Mouse (Mus musculus): ENCODE measurements around the gene Ssr3.
A peak's percentile ranks its signal among the peaks of the same experiment; 100 is the strongest.
"Not testable (repeated sequence)": the region's sequence is repeated elsewhere in the genome, so short reads cannot be mapped to it uniquely, and the experiment has no call there.

Ssr3 gene

DNA sequence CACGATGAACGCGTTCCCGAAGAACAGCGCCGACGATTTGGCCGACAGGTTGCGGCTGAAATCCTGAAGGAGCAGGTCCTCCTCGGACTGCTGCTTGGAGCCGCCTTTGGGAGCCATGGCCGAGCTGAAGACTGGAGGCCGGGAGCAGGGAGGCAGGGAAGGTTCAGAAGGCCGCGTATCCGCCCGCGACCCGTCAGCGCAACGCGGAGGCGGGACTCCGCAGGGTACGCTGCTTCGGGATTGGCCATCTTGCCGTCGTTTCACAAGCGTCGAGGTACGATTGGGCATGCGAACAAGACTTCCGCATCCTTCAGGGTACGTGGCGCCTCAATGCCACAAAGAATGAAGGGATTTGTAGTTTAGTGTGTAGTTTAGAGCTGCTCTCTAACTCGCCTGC, at the start of gene Ssr3:
Gene Ssr3, minus strand, starts transcription at position 203 of the 397 bp plus-strand sequence.
- peak; percentile 100 for DNase-seq

DNA sequence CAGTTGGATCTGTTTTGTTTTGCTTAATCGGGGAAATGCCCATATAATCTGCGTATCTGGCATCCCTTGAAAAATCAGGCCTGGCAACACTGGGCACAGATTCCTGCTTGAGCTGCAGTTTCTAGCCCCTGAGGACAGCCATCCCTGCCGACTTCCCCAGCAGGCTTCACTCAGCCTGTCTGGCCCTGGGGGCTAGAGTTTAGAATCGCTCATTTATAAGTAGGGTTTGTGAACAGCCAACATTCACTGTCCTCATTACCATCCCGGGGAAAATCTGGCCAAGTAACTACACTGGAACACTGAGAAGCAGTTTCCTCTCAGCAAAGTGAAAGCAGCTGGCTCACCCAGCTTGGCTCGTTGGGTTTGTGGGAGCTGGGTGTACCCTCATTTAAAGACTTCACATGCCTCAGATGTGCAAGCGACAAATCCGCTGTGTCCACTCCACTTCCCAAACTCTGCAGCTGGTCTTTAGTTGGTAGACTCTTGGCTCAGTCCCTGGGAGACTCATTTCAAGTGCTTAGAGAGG, 49.2 kb upstream of the Ssr3 start:
- DNase-seq: peak; percentile 96

DNA sequence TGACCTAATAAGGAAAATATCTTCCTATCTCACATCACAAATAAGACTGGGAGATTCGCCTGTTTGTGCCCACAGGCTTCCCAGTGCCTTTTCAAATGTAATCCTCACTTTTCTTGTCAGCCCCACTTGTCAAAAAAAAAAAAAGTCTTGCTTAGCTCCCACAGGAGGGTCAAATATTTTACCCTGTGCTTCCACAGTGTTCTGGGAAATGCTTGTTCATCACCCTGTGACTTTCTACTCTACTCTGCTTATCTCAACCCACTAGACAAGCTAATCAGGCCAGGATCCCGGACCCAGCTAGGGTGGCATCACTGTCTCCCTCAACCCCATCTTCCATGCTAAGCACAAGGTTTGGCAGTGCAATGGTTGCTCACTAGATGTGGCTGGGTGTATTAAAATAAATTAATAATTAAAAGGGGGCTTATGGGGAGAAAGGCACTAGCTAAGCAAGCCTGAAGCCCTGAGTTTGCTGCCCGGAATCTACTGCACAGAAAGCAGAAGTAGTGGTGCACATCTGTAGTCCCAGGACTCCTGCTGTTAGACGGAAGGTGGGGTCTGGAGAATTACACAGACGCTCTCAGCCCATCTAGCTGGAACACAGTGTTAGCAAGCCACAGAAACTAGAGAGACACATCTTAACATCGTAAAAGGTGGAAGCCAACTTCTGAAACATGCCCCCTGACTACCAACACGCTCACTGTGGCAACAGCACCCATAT, 46.2 kb upstream of the Ssr3 start:
- no peak for DNase-seq

DNA sequence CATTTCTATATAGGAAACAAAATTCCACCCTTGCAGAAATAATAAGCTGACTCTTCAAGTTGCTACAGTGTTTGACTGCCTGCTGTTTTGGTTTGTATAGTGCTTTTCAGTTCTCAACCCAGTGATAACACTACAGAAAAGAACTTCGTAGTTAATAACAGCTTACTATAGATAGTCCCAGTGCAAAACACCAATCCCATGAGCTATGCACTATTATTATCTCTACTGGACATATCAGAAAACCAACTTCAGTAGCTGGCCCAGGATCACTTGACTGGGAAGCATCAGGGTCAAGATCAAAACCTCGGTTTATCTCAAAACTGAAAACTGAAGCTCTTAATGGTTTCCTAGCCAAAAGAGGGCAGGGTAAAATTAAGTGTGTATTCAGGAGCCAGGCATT, 43.4 kb upstream of the Ssr3 start:
- DNase-seq: no peak

DNA sequence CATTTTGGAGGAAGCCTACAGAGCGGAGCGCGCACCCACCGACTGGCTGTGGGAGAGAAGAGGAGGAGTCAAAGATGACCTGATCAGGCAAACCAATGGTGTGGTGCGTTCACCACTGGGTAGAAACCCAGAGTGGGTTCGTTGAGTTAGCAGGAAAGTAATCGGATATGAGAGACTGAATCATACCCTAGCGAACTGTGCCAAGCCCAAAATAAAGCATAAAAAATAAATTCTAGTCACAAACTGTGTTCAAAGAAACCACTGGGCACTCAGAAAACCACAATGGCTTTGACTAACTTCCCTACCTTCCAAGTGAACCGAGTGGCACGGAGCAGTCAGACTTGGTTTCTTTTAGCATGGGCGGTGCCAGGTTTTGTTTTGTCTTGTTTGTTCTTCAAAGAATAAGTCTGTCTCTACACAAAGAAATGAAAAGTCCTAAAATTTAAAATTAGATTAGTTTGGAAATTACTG, 42.7 kb upstream of the Ssr3 start:
- peak; percentile 79 for DNase-seq

DNA sequence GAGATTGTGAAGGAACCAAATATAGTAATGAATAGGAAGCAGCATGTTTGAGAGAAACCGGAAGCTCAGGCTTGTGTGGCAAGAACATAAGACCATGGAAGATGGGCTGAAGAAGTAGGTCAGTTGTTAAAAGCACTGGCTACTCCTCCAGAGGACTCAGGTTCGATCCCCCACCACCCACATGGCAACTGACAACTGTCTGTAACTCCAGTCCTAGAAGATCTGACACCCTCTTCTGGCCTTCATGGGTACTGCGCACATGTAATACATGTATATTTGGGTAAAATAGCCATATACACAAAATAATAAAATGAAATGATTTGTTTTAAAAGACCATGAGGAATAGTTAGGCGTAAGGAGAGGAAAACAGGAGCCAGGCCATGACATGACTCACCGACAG, 39.8 kb upstream of the Ssr3 start:
- DNase-seq: no peak

DNA sequence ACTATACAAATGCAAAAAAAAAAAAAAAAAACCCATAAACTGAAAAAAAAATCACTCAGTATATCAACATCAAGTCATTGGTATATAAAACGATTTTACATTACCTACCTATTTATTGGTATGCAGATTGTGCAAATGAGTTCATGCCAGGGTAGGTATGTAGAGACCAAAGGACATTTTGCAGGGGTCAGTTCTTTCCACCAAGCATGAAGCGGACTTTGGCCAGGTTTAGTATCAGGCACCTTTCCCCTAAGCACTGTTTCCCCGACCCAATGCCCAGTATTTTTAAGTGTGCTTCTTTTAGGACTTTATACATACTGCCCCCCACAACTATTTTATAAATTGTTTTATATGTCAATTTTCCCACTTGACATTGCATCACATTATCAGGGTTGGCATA, 27.3 kb upstream of the Ssr3 start:
- DNase-seq: peak; percentile 9

DNA sequence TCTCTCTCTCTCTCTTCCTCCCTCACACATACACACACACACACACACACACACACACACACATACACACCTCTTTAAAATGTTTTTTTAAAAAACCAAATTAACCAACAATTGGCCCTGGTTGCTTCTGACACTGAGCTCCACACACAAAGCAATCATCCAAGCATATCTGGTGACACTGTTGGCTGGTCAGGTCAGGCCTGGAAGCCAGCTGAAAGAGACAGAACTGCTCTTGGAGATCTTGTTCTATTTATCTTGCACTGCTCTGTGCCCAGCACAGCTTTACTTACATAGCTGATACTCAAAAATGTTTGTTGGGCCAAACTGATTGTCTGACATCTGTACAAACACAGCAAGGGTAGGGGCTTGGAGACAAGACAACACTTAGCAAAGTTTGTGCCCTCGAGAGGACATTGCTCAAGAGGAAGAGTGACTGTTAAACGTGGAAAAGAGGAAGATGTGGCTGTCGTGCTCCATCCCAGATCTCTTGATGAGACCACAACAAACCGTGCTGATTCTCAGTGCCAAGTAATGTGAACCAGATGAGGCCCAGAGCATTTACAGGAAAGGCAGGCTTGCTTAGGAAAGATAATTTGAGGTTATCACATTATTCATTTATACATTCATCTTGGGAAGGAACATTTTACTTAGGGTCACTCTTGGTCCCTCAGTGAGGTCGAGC, 25.6 kb upstream of the Ssr3 start:
- peak; percentile 82 for DNase-seq

DNA sequence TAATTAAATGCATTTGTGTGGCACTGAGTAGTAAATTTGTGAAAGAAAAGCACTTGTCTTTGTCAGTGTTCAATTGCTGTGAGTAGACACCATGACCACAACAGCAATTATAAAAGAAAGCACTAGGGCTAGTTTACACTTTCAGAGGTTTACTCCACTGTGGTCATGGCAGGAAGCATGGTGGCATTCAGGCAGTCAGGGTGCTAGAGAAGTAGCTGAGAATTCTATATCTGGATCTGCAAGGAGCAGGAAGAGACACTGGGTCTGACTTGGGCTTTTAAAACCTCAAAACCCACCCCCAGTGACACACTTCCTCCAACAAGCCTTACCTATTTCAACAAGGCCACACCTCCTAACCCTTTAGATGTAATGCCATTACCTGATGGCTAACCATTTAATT, 24.1 kb upstream of the Ssr3 start:
- no peak for DNase-seq

DNA sequence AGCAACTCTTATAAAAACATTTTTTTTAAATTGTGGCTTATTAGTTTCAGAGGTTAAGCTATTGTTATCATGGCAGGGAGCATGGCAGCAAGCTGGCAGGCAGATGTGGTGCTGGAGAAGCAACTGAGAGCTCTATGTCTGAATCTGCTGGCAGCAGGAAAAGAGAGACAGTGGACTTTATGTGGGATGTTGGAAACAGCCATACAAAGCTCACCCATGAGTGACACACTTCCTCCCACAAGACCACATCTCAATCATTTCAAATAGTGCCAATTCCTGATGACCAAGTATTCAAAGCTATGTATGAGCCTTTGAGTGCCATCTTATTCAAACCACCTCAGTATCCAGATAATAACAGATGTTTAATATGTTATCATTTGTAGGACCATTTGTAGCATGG, 15.5 kb upstream of the Ssr3 start:
- DNase-seq: peak; percentile 51

DNA sequence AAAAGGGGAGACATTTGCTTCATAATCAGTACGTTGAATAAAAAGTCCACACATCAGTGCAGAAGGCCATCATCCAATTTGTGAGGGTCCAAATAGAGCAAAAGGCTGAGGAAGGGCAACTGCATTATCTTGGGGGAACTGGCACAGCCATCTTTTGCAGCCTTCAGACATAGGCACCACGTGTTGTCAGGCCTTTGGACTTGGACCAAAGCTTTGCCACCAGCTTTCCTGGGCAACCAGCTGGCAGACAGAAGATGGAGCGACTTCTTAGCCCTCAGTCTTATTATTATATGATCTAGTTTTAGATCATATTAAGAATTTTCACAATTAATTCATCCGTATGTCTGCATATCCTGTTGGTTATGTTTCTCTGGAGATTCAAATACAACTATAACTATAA, 13.4 kb upstream of the Ssr3 start:
- peak; percentile 49 for DNase-seq

DNA sequence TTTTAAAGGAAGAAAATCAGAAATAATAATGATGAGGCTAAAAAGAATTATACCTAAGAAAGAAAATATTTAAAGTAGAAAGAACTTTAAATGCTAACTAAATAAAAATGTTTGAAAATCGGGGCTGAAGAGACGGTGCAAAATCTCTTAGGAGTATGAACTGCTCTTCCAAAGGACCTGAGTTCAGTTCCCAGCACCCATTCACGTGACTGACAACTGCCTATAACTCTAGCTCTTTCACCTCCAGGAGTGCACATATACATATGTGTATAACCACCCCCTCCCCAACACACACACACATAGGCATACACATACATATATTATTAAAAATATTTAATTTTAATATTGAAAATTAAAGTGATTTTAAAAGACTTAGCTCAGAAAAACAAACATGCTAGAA, 5.1 kb upstream of the Ssr3 start:
- no peak for DNase-seq

DNA sequence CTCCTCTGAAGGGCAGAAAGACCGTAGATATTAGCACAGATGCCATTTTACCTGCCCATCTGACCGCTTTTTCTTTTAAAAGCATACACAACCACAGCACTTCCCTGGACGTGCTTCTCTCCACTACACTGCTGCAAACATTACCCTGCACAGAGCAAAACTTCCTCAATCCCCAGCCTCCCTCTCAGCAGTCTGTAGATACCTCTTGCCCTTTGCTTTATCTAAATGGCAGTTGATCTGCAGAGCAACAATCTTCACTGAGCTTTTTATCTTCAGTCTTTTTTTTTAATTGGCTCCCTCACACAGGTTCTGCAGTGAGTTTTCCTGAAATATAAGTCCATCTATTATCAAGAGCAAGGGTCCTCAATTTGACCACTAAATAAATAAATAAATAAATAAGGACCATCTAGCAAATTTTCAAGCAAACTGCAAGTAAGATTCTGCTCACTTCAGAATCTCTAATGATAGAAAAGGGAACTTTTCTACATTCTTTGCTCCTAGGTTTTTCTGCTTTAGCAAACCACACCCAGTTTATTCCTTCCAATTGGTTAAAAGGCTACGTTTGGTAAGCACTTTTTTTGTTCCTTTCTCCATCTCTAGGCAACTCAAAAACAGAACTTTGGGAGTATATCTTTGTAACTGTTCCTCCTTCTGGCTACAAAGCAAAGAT, 4.5 kb upstream of the Ssr3 start:
- no peak for DNase-seq

DNA sequence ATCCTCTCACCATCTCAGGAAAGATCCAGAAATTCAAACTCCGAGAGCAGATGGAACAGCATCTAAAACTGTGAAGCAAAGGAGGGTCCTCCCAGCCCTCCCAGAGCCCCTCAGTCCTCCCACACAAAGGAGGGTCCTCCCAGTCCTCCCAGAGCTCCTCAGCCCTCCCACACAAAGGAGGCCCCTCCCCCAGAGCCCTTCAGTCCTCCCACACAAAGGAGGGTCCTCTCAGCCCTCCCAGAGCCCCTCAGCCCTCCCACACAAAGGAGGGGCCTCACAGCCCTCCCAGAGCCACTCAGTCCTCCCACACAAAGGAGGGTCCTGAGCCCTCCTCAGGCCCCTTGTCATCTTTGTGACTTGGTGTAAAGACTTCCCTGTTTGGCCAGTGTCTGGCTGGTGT, 2.7 kb upstream of the Ssr3 start:
- not testable (repeated sequence) for DNase-seq

DNA sequence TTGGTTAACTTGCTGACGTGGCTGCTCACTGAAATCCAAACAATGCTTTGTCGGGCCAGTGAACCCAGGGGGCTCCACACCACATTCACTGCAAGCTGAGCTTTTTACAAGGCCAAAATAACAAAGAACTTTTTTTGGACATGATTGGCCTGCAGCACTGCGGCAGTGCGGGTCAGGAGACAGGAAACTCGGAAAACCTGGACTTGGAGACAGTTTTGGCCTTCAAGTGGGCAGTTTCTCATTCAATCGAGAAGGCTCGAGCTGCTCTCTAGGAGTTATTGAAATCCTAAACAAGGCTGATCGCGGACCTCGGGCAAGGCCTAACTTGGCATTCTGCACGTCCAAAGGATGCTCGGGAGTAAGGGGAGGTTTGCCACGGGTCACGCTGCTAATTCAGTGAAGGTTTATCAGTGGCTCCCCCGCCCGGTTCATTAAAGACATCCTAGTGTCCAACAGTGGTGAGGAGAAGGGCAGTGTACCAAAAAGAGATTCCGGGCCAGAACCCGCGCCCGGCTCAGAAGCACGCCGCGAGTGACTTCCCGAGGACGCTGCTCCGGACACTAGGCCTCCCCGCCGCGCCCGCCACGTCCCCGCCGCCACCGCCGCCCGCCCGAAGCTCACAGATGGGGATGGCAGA, 521 bp downstream of the Ssr3 start:
- no peak for DNase-seq

DNA sequence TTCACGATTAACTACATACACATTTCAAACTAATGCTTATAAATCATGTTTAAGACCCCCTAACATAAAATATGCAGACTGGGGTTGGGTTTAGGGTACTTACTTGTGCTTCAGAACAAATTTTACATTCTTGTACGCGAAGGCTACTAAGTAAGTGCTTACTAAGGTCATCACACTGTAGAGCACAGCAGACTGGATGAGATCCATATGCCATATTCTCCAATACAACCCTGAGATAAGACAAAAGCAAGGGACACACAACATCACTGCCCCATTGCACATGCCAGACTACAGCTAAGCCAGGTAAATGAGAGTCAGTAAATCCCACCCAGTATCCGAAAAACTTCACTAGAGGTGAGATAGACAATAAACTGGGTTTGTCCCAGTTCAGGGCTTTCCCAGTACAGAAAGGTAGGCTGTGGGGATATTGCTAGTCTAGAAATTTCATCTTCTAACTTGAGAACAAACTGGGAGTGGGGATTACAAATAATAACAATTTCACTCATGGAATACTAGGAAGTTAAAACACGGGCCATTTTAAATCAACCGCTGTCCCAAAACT, 1.1 kb downstream of the Ssr3 start:
- no peak for DNase-seq

DNA sequence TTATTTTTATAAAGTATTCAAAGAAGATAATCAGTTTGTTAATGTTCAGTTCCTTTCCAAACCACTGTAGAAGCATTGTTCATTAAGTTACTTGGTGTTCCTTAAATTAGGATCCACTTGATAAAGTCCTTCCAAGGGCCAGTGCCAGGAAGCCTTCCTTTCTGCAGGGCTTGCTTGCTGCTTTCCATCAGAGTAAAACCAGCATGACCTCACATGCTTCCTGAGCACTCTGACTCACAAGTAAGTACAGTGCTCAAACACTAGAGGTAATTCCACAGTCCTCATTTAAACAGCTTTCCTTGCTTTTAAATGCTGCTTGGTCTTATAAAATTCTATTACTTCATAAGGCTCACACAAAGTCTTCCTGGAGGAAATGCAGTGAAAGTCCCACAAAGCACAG, 6.7 kb downstream of the Ssr3 start:
- DNase-seq: peak; percentile 96

DNA sequence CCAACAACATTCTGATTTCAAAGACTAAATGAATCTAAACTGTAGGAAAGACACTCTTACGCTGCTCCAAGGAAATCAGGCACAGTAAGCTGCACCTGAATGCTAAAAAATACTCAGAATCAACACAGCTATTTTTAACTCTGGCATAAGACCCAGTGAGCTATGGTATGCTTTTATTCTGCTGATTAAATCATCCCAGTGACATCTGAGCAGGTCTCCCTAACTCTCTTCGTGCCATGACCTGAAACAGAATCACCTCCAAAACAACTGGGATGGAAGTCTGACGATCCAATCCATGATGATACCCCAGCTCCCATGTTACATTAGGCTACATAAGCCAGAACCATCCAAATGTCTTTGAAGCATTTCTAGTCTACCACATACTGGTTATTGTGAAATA, 8.0 kb downstream of the Ssr3 start:
- no peak for DNase-seq

DNA sequence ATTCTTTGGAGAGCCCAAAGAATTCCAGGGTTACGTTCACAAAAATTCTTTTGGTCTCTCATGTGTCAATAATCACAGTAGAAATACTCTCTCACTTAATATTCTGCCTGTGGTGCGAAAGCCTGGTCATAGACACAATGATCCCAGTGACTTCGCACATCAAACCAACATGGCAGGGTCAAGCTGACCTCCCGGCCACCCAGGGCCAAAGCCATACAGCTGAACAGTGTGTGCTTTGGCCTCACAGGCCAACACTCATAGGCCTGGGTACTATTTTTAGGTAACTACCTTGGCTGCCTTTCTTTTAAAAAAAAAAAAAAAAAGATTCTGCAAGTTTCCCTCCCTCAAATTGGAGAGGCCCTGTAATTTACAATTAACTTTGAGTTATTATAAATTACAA, 11.3 kb downstream of the Ssr3 start:
- peak; percentile 95 for DNase-seq

DNA sequence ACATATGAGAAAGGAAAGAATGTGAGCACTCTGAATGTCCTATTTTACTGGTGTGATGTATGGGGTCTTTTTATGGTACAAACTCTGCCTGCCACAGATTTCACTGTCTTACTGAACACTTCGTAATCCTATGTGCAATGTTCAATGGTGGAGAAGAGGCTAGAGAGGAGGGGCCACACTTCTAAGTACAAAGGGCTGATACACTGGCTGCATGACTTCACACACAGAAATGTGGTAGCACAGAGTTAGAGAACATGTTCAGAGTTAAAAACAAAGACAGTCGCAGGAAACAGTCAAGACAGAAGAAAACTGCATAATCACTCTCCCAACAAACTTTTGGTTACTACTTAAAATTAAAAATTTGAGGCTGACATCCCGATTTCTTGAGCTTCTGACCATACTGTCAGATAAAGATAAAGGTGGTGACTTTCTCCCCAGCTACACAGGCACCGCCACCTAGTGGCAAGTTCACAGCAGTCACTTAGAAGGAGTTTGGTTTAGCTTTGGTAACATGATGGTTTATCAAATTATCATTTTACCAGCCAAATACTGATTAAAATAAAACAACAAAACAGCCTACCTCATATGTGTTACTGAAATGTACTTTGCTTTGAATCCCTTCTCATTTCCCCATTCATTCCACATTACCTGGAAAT, 12.4 kb downstream of the Ssr3 start:
- DNase-seq: no peak

DNA sequence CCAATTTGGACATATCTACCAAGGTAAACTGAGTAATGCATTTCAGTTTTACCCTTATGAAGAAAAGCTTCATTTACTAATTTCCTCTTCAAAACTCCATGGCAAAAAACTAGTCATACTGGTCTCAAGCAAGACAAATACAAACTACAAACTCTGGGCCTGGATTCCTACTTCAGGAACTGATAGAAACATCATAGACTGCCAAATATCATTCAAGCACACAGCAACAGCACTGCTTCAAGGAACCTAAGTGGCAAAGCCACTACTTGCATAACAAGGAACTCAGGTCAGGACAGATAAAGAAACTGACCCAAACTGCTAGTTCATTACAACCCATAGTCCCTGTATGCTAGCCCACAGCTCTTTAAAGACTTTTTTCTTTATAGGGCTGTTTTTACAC, 13.7 kb downstream of the Ssr3 start:
- no peak for DNase-seq

DNA sequence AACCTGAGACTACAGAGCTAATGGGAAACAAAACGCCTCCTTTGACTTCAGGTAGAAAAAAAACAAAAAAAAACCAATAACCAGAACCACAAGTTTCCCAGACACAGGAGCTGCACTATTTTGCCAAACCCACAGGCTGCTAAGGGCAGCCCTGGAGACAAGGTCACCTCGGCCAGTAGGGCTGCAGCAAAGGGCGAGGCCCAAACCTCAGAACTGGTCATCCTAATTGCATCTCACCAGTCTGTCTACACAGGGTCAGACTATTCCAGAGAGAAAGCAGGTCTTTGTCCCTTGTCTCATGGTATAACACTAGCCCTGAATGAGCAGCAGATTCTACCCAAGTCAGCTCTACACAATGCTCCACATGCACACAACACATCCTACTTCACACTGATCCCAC, 17.7 kb downstream of the Ssr3 start:
- no peak for DNase-seq
